ENCODE assay signal across 26 mouse cellular contexts in the genomic region with DNA sequence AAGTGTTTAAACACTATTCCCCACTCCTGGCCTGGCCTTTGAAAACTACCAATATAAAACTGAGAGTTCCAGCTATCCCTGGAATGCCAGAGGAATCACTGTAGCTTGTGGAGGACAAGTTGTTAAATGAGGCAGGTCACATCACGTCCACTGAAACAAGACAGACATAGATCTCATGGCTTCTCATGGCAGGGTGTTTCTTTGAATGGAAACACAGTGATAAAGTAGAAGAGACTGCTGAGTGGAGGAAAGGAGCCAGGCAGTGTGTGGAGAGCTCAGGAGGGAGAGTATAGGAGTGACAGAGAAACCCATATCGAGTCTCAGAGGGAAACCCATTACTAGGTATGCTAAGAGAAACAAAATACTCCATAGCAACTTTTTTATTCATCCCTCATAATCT. TPM values are rescaled to one million over a fixed set of nuclear protein-coding genes. Genes with fewer than 3 reads are reported as not detected.
DNase-seq lines count a peak whose midpoint lies in the region; ATAC-seq and TF ChIP-seq lines count a peak whose summit lies in the region.
"Had no signal": no experiment of that assay in that cellular context is flagged by ENCODE, and none has a peak within 500 bp of the region (broad histone marks: within the 10 kb centered on the region; RNA-seq: fewer than 3 reads in every experiment).

No protein-coding gene starts in this region.

- no peaks in the 10 kb centered on the region for H3K27me3 ChIP-seq in heart, embryonic 11.5 days (ENCODE audit: control insufficient read depth, insufficient read depth, low read length)
- no peaks in the 10 kb centered on the region for H3K27me3 ChIP-seq in heart, embryonic 14.5 days (ENCODE audit: control insufficient read depth, insufficient read depth, low read length)
- no peaks in the 10 kb centered on the region for H3K27me3 ChIP-seq in heart, postnatal 0 days (ENCODE audit: control insufficient read depth, insufficient read depth, low read length)
- no peaks in the 10 kb centered on the region for H3K27me3 ChIP-seq in stomach, embryonic 16.5 days (ENCODE audit: control insufficient read depth, insufficient read depth, low read length)
- no peaks in the 10 kb centered on the region for H3K27me3 ChIP-seq in stomach, postnatal 0 days (ENCODE audit: control insufficient read depth, insufficient read depth, low read length)
- H3K27me3 ChIP-seq: CH12.LX; forebrain, embryonic 13.5 days; hindbrain, embryonic 12.5 days; hindbrain, embryonic 15.5 days had no signal

- 0 out of 2 replicates have a peak, but pooled peaks have one; percentile 26 for ATAC-seq in heart, embryonic 11.5 days (replicated peaks; ENCODE audit: insufficient number of reproducible peaks, low FRiP score, low TSS enrichment)
- peak; percentile 56; the same call in 1 of the 2 replicates for ATAC-seq in heart, embryonic 14.5 days (ENCODE audit: insufficient number of reproducible peaks, insufficient read depth, low FRiP score, low read depth)
- peak; percentile 78 for ATAC-seq in heart, postnatal 0 days (ENCODE audit: insufficient read depth, low read depth)
- ATAC-seq in stomach, embryonic 16.5 days (ENCODE audit: insufficient read depth, low FRiP score) = no peak
- no peak for ATAC-seq in stomach, postnatal 0 days (ENCODE audit: low FRiP score, low TSS enrichment)
- ATAC-seq: forebrain, embryonic 13.5 days; forebrain, embryonic 16.5 days; intestine, postnatal 0 days; Patski had no signal

- 25% methylated on average over 2 of the region's 2 CpGs for WGBS in heart, embryonic 11.5 days (ENCODE audit: insufficient replicate concordance)
- WGBS in heart, embryonic 14.5 days = 7% methylated on average over 2 of the region's 2 CpGs
- WGBS in heart, postnatal 0 days = 24% methylated on average over 2 of the region's 2 CpGs
- 50% methylated on average over 2 of the region's 2 CpGs for WGBS in stomach, embryonic 16.5 days
- WGBS in stomach, postnatal 0 days = 35% methylated on average over 2 of the region's 2 CpGs

- H3K36me3 ChIP-seq in heart, embryonic 11.5 days (ENCODE audit: control insufficient read depth, insufficient read depth, low read length) = no peaks in the 10 kb centered on the region
- H3K36me3 ChIP-seq in heart, embryonic 14.5 days (ENCODE audit: control insufficient read depth, insufficient read depth, low read length) = no peaks in the 10 kb centered on the region
- no peaks in the 10 kb centered on the region for H3K36me3 ChIP-seq in heart, postnatal 0 days (replicated peaks; ENCODE audit: control insufficient read depth, insufficient read depth, low read length)
- H3K36me3 ChIP-seq in stomach, embryonic 16.5 days (ENCODE audit: control insufficient read depth, insufficient read depth, low read length) = no peaks in the 10 kb centered on the region
- no peaks in the 10 kb centered on the region for H3K36me3 ChIP-seq in stomach, postnatal 0 days (ENCODE audit: control insufficient read depth, insufficient read depth, low read length)
- H3K36me3 ChIP-seq: forebrain, embryonic 10.5 days; G1E; hindbrain, embryonic 12.5 days; hindbrain, embryonic 15.5 days had no signal

- TF ChIP-seq CTCF in heart, postnatal 0 days (IDR thresholded peaks at IDR 0.05; ENCODE audit: low read depth) = no peak
- TF ChIP-seq CTCF in stomach, postnatal 0 days (IDR thresholded peaks at IDR 0.05; ENCODE audit: low read depth) = no peak

- H3K4me3 ChIP-seq in heart, embryonic 11.5 days (ENCODE audit: low read depth, low read length) = no peak overlapping the region
- no peak overlapping the region for H3K4me3 ChIP-seq in heart, embryonic 14.5 days (ENCODE audit: control insufficient read depth in 1 of 2, insufficient read depth in 1 of 2, low read depth in 1 of 2, low read length in 2 of 2)
- H3K4me3 ChIP-seq in heart, postnatal 0 days (ENCODE audit: low read depth, low read length) = no peak overlapping the region
- no peak overlapping the region for H3K4me3 ChIP-seq in stomach, embryonic 16.5 days (replicated peaks; ENCODE audit: low read length)
- no peak overlapping the region for H3K4me3 ChIP-seq in stomach, postnatal 0 days (ENCODE audit: low read depth, low read length)
- H3K4me3 ChIP-seq: forebrain, embryonic 10.5 days; forebrain, embryonic 13.5 days; hindbrain, embryonic 12.5 days; hindbrain, embryonic 15.5 days had no signal

- no peak overlapping the region for H3K4me2 ChIP-seq in heart, embryonic 11.5 days
- H3K4me2 ChIP-seq in heart, embryonic 14.5 days (ENCODE audit: low read length) = peak overlapping the region; percentile 34
- no peak overlapping the region for H3K4me2 ChIP-seq in heart, postnatal 0 days (ENCODE audit: low read depth, low read length)
- H3K4me2 ChIP-seq in stomach, embryonic 16.5 days (ENCODE audit: low read depth, low read length) = no peak overlapping the region
- H3K4me2 ChIP-seq in stomach, postnatal 0 days (replicated peaks; ENCODE audit: low read depth) = no peak overlapping the region
- H3K4me2 ChIP-seq: forebrain, embryonic 13.5 days; hindbrain, embryonic 12.5 days; hindbrain, embryonic 15.5 days had no signal

- peak overlapping the region; percentile 74 for H3K27ac ChIP-seq in heart, embryonic 11.5 days (ENCODE audit: low read depth, low read length)
- peak overlapping the region; percentile 84 to 90 for H3K27ac ChIP-seq in heart, embryonic 14.5 days (replicated peaks in 1 of 2; ENCODE audit: control insufficient read depth in 1 of 2, insufficient read depth in 1 of 2, low read depth in 2 of 2, low read length in 2 of 2)
- H3K27ac ChIP-seq in heart, postnatal 0 days (ENCODE audit: low read depth) = peak overlapping the region; percentile 54
- 0 out of 2 replicates have a peak overlapping the region, but pooled peaks have one; percentile 0 for H3K27ac ChIP-seq in stomach, embryonic 16.5 days (ENCODE audit: low read length)
- H3K27ac ChIP-seq in stomach, postnatal 0 days (replicated peaks) = no peak overlapping the region
- H3K27ac ChIP-seq: forebrain, embryonic 10.5 days; forebrain, embryonic 13.5 days; hindbrain, embryonic 12.5 days; hindbrain, embryonic 15.5 days had no signal

- no peaks in the 10 kb centered on the region for H3K4me1 ChIP-seq in heart, embryonic 11.5 days (ENCODE audit: control insufficient read depth, insufficient read depth, low read length)
- H3K4me1 ChIP-seq in heart, embryonic 14.5 days (ENCODE audit: control insufficient read depth in 2 of 2, insufficient read depth in 2 of 2, low read length in 2 of 2) = no peaks in the 10 kb centered on the region; a peak in 1 of 4 replicates
- no peaks in the 10 kb centered on the region for H3K4me1 ChIP-seq in heart, postnatal 0 days (ENCODE audit: control insufficient read depth, insufficient read depth)
- no peaks in the 10 kb centered on the region for H3K4me1 ChIP-seq in stomach, embryonic 16.5 days (ENCODE audit: control insufficient read depth, insufficient read depth, low read length)
- no peaks in the 10 kb centered on the region for H3K4me1 ChIP-seq in stomach, postnatal 0 days (replicated peaks; ENCODE audit: control insufficient read depth, insufficient read depth)
- H3K4me1 ChIP-seq: forebrain, embryonic 10.5 days; forebrain, embryonic 13.5 days; hindbrain, embryonic 12.5 days; hindbrain, embryonic 15.5 days had no signal

- no peak for TF ChIP-seq EP300 in heart, postnatal 0 days (IDR thresholded peaks at IDR 0.05; ENCODE audit: low read depth)
- no peak for TF ChIP-seq EP300 in stomach, postnatal 0 days (optimal IDR thresholded peaks at IDR 0.05)

- H3K9ac ChIP-seq in heart, embryonic 11.5 days (ENCODE audit: low read depth, low read length) = no peak overlapping the region
- peak overlapping the region; percentile 32; the same call in 1 of the 2 replicates for H3K9ac ChIP-seq in heart, embryonic 14.5 days (ENCODE audit: low read length)
- no peak overlapping the region for H3K9ac ChIP-seq in heart, postnatal 0 days (replicated peaks; ENCODE audit: low read depth, low read length)
- no peak overlapping the region for H3K9ac ChIP-seq in stomach, embryonic 16.5 days (ENCODE audit: low read length)
- no peak overlapping the region for H3K9ac ChIP-seq in stomach, postnatal 0 days (ENCODE audit: low read length)
- H3K9ac ChIP-seq: forebrain, embryonic 13.5 days; hindbrain, embryonic 12.5 days; hindbrain, embryonic 15.5 days had no signal

- no peak for DNase-seq in heart, adult 8-10 months (ENCODE audit: low spot score)
- DNase-seq in heart, postnatal 4 days = no peak
- DNase-seq in heart, postnatal 0 days (ENCODE audit: low spot score) = peak; percentile 22
- DNase-seq in heart, adult 11 months = no peak
- DNase-seq in stomach, postnatal 0 days (ENCODE audit: low spot score) = no peak
- DNase-seq: adrenal gland, postnatal 10 days; adrenal gland, postnatal 36 days; B cell, adult 2 months; cerebellum, adult 18-20 months; cerebellum, adult 9-10 months; cerebellum, postnatal 14 days; gastrocnemius, postnatal 10 days; gastrocnemius, postnatal 36 days had no signal

- H3K9me3 ChIP-seq in heart, embryonic 11.5 days (replicated peaks; ENCODE audit: control insufficient read depth, low read length) = no peaks in the 10 kb centered on the region
- H3K9me3 ChIP-seq in heart, embryonic 14.5 days (ENCODE audit: control insufficient read depth, low read length) = no peaks in the 10 kb centered on the region; the same call in 1 of the 2 replicates
- H3K9me3 ChIP-seq in heart, postnatal 0 days (replicated peaks; ENCODE audit: control insufficient read depth, low read length) = no peaks in the 10 kb centered on the region
- H3K9me3 ChIP-seq in stomach, embryonic 16.5 days (replicated peaks; ENCODE audit: control insufficient read depth, low read length) = no peaks in the 10 kb centered on the region
- H3K9me3 ChIP-seq in stomach, postnatal 0 days (ENCODE audit: control insufficient read depth, low read length) = no peaks in the 10 kb centered on the region
- H3K9me3 ChIP-seq: forebrain, embryonic 10.5 days; forebrain, embryonic 13.5 days; G1E; hindbrain, embryonic 12.5 days; hindbrain, embryonic 15.5 days had no signal

RNA-seq across cellular contexts. Expression of a gene that starts 2.3 kb away (rescaled TPM):
- 0.03 and 0.25 TPM in 2 replicates for polyA plus RNA-seq in heart, embryonic 11.5 days (2014; fragmentation: Nextera tagmentation; extraction: Ambion mirVana)
- total RNA-seq in heart, adult 8-10 months (2022) = under 1 TPM in 3 of 4 experiments, not detected in 1; 0.03 to 0.06 (median 0.06) TPM
- 0.01 and 0.03 TPM in 2 replicates for polyA plus RNA-seq in heart, embryonic 14.5 days (2014; fragmentation: Nextera tagmentation; extraction: Ambion mirVana)
- total RNA-seq in heart, postnatal 4 days (2021) = under 1 TPM; 0.02 TPM
- 6.3 TPM in 1 of 2 replicates, not detected in the other for total RNA-seq in heart, postnatal 0 days (2014; rRNA removed; ENCODE audit: low replicate concordance)
- polyA plus RNA-seq in heart, postnatal 0 days (2015; fragmentation: Nextera tagmentation; extraction: Ambion mirVana) = 0.05 TPM in 1 of 2 replicates, not detected in the other
- polyA plus RNA-seq in stomach, embryonic 16.5 days (2015; fragmentation: Nextera tagmentation; extraction: Ambion mirVana) = 0.05 and 0.06 TPM in 2 replicates
- 0.01 and 0.02 TPM in 2 replicates for polyA plus RNA-seq in stomach, postnatal 0 days (2015; fragmentation: Nextera tagmentation; extraction: Ambion mirVana)
- total RNA-seq: gastrocnemius, postnatal 10 days; gastrocnemius, postnatal 36 days had no signal
- polyA plus RNA-seq: embryonic facial prominence, embryonic 11.5 days; forebrain, embryonic 10.5 days; G1E had no signal

RNA-seq across cellular contexts. Expression of a gene that starts 21.0 kb away (rescaled TPM):
- 11.0 and 11.4 TPM in 2 replicates for polyA plus RNA-seq in heart, embryonic 11.5 days (2014; fragmentation: Nextera tagmentation; extraction: Ambion mirVana)
- 1 to 10 TPM; 5.0 to 6.5 (median 5.3) TPM for total RNA-seq in heart, adult 8-10 months (2022)
- 8.6 and 8.7 TPM in 2 replicates for polyA plus RNA-seq in heart, embryonic 14.5 days (2014; fragmentation: Nextera tagmentation; extraction: Ambion mirVana)
- total RNA-seq in heart, postnatal 4 days (2021) = 1 to 10 TPM; 7.5 to 8.3 TPM
- 9.4 and 12.0 TPM in 2 replicates for total RNA-seq in heart, postnatal 0 days (2014; rRNA removed; ENCODE audit: low replicate concordance)
- 4.3 and 4.9 TPM in 2 replicates for polyA plus RNA-seq in heart, postnatal 0 days (2015; fragmentation: Nextera tagmentation; extraction: Ambion mirVana)
- polyA plus RNA-seq in stomach, embryonic 16.5 days (2015; fragmentation: Nextera tagmentation; extraction: Ambion mirVana) = 9.0 and 9.3 TPM in 2 replicates
- polyA plus RNA-seq in stomach, postnatal 0 days (2015; fragmentation: Nextera tagmentation; extraction: Ambion mirVana) = 9.3 and 9.8 TPM in 2 replicates

RNA-seq across cellular contexts. Expression of a gene that starts 52.9 kb away (rescaled TPM):
- polyA plus RNA-seq in heart, embryonic 11.5 days (2014; fragmentation: Nextera tagmentation; extraction: Ambion mirVana) = 479 and 484 TPM in 2 replicates
- 10 to 100 TPM; 60.5 to 84.8 (median 69.0) TPM for total RNA-seq in heart, adult 8-10 months (2022)
- polyA plus RNA-seq in heart, embryonic 14.5 days (2014; fragmentation: Nextera tagmentation; extraction: Ambion mirVana) = 411 and 444 TPM in 2 replicates
- 100 to 1,000 TPM; 167 to 177 TPM for total RNA-seq in heart, postnatal 4 days (2021)
- total RNA-seq in heart, postnatal 0 days (2014; rRNA removed; ENCODE audit: low replicate concordance) = 104 and 119 TPM in 2 replicates
- 264 and 270 TPM in 2 replicates for polyA plus RNA-seq in heart, postnatal 0 days (2015; fragmentation: Nextera tagmentation; extraction: Ambion mirVana)
- 645 and 647 TPM in 2 replicates for polyA plus RNA-seq in stomach, embryonic 16.5 days (2015; fragmentation: Nextera tagmentation; extraction: Ambion mirVana)
- 411 and 419 TPM in 2 replicates for polyA plus RNA-seq in stomach, postnatal 0 days (2015; fragmentation: Nextera tagmentation; extraction: Ambion mirVana)

Comparison
In these comparisons a context has a peak if more than half of its experiments do, and no peak if none do; other contexts are left out.
1. ATAC-seq: peak in heart, embryonic 11.5 days (single experiment), heart, embryonic 14.5 days (single experiment) and heart, postnatal 0 days (single experiment); none in stomach, embryonic 16.5 days (single experiment) and stomach, postnatal 0 days (single experiment).